Mouse (Mus musculus): ENCODE data around the gene Bak1.

GRCm38 (mm10) chr17:27062684-27063083 is 33.9 kb upstream of the Bak1 start:
- TF ChIP-seq POLR2A (IDR thresholded peaks at IDR 0.05; ENCODE audit: insufficient read length, low read depth) (no peak), SRF (IDR thresholded peaks at IDR 0.05; ENCODE audit: control insufficient read depth, insufficient read length, low read depth) (no peak), E2F4 (IDR thresholded peaks at IDR 0.05; ENCODE audit: insufficient read depth) (no peak), POLR2AphosphoS2 (IDR thresholded peaks at IDR 0.05; ENCODE audit: insufficient read length, low read depth) (no peak), TCF12 (IDR thresholded peaks at IDR 0.05; ENCODE audit: insufficient read depth, poor library complexity, severe bottlenecking) (no peak), MAX (IDR thresholded peaks at IDR 0.05; ENCODE audit: low read depth) (no peak), USF1 (IDR thresholded peaks at IDR 0.05; ENCODE audit: low read depth) (no peak), TCF3 (IDR thresholded peaks at IDR 0.05; ENCODE audit: insufficient read length, low read depth) (no peak)

All from myocyte (in vitro differentiated cells).